Mouse (Mus musculus) liver, embryonic 14.5 days (tissue): ENCODE measurements around the gene 1110032A03Rik. TPM values are rescaled to one million over a fixed set of nuclear protein-coding genes. Genes with fewer than 3 reads are reported as not detected.

Source experiments
- ATAC-seq: fragments of 200-750 bp; cut with Nextera tagmentation; 2 replicates; pipeline ENCODE4 v1.8.0; 2017; ENCODE audit warnings: moderate number of reproducible peaks, mild to moderate bottlenecking, moderate library complexity; ENCODE audit not compliant: insufficient read depth
- DNase-seq, 3 experiments: peaks; one replicate each; pipeline ENCODE4 v3.0.0-alpha.2; 2012 to 2013; ENCODE audit warnings: low read depth in 3 of 3, low spot score in 3 of 3
- H3K27ac ChIP-seq: fragments of 300-500 bp; sonication (generic); 2 replicates; pipeline ENCODE4 v1.5.1; 2014; ENCODE audit warnings: moderate library complexity, mild to moderate bottlenecking, control low read depth, inconsistent platforms
- H3K27me3 ChIP-seq: fragments of 300-500 bp; sonication (generic); 2 replicates; pipeline ENCODE4 v1.6.1; 2014; ENCODE audit warnings: mild to moderate bottlenecking, low read length, moderate library complexity; ENCODE audit not compliant: control insufficient read depth, insufficient read depth
- H3K36me3 ChIP-seq: fragments of 300-500 bp; sonication (generic); replicated peaks from 2 replicates; pipeline ENCODE4 v1.6.1; 2014; ENCODE audit warnings: low read depth; ENCODE audit not compliant: control insufficient read depth, insufficient read depth
- H3K4me1 ChIP-seq, 2 experiments: fragments of 200-500 bp in 1 of 2; fragments of 300-500 bp in 1 of 2; sonication (generic) in 1 of 2; replicated peaks; 2 replicates each; pipeline ENCODE4 v1.6.1; 2012 to 2014; ENCODE audit warnings: antibody characterized with exemption in 1 of 2, inconsistent platforms in 1 of 2, low read length in 1 of 2; ENCODE audit not compliant: control insufficient read depth in 2 of 2, insufficient read depth in 2 of 2
- H3K4me2 ChIP-seq: fragments of 300-500 bp; sonication (generic); 2 replicates; pipeline ENCODE4 v1.6.1; 2014; ENCODE audit warnings: low read depth, mild to moderate bottlenecking, control low read depth, moderate library complexity
- H3K4me3 ChIP-seq, 2 experiments: fragments of 200-500 bp in 1 of 2; fragments of 300-500 bp in 1 of 2; sonication (generic) in 1 of 2; 2 replicates each; pipeline ENCODE4 v1.5.1; 2012 to 2014; ENCODE audit warnings: low read depth in 2 of 2, low read length in 2 of 2, mild to moderate bottlenecking in 2 of 2, control low read depth in 1 of 2, inconsistent platforms in 1 of 2, moderate library complexity in 1 of 2; ENCODE audit not compliant: insufficient read depth in 1 of 2
- H3K9ac ChIP-seq: fragments of 300-500 bp; sonication (generic); replicated peaks from 2 replicates; pipeline ENCODE4 v1.6.1; 2014; ENCODE audit warnings: mild to moderate bottlenecking, control low read depth, moderate library complexity
- H3K9me3 ChIP-seq: fragments of 300-500 bp; sonication (generic); 2 replicates; pipeline ENCODE4 v1.6.1; 2016; ENCODE audit warnings: low read length, mixed read lengths; ENCODE audit not compliant: control insufficient read depth
- CTCF ChIP-seq: IDR thresholded peaks from 2 replicates; pipeline ENCODE4 v1.5.1; 2016; ENCODE audit warnings: antibody characterized with exemption, low read depth, control low read depth
- EP300 ChIP-seq: IDR thresholded peaks from 2 replicates; pipeline ENCODE4 v1.6.1; 2016; ENCODE audit warnings: antibody characterized with exemption, low read depth
- WGBS: fragments of 180-500 bp; shearing (Covaris S2); extraction: QIAGEN DNeasy Blood & Tissue Kit; methylation state at CpG from one replicate; pipeline ENCODE4 v1.1.7; 2014; ENCODE audit not compliant: insufficient replicate concordance; 5-methylcytosine and 5-hydroxymethylcytosine counted together
- polyA plus RNA-seq, 2 experiments: library from polyadenylated mRNA; depleted of rRNA in 1 of 2; stranded (reverse) in 1 of 2; unstranded in 1 of 2; fragments of >200 nt; fragmentation: Nextera tagmentation in 1 of 2; extraction: Ambion mirVana in 1 of 2; gene quantifications; 2 replicates each; pipeline versions ENCODE4 v1.2.1 to v1.2.3; 2012 to 2014

Gene 1110032A03Rik
- polyA plus RNA-seq, 2 experiments, result 11.5 to 16.9 TPM

DNA sequence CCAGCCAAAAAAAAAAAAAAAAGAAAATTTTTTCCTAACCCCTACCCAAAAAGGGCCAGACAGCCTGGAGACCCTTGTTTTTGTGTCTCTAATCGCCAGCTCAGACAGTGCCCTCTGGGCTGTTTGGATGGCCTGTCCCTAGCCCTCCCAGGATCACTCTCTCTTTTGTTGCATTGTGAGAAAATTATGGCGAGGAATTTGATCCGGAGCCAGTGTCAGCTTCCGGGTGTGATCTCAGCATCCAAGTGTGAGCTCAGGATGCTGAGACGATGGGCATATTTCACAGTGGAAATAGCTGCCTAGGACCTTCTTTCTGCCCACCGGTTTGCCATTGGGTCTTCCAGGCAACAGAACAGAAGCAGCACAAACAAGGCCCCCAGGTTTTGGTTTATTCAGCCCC, 24.6 kb downstream of the 1110032A03Rik start:
- Histone ChIP-seq H3K4me2 (no peak overlapping the region), H3K9me3 (no peaks in the 10 kb centered on the region), H3K9ac (no peak overlapping the region), H3K4me3 (no peak overlapping the region), H3K27ac (no peak overlapping the region), H3K27me3 (no peaks in the 10 kb centered on the region; the same call in 1 of the 2 replicates), H3K4me1 (no peaks in the 10 kb centered on the region), H3K36me3 (no peaks in the 10 kb centered on the region)
- TF ChIP-seq CTCF (no peak), EP300 (no peak)
- no peak for ATAC-seq
- DNase-seq, result no peak
- WGBS, result 67% methylated on average over 6 of the region's 6 CpGs

DNA sequence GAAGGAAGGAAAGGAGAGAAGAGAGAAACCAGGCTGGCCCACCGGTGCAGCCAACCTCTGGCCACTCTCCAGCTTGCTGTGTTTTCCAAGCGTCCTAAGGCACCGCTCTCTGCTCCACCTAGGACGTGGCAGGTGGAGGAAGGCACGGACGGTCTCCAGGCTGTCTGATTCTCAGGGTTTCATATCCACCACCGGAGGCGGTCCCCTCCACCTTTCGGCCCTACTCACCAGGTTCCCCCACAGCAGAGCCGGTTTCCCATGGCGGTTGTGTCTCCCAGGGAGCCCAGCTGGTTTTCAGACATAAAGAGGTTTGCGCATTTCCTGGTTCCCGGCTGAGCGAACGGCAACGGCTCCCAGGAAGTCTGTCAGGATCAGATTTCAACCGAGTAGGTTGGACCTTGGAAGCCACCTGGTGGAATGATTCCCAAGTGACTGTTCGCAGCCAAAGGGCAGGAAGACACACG, 29.1 kb downstream of the 1110032A03Rik start, which contains the start of gene 2310030G06Rik:
2310030G06Rik (minus strand) TSS at position 323 of the 464 bp plus-strand sequence.
- no peak for TF ChIP-seq EP300
- 0 out of 2 replicates have a peak, but pooled peaks have one; percentile 17 for TF ChIP-seq CTCF
- Histone ChIP-seq H3K9ac (peak within 1 kb of the TSS; percentile 40), H3K36me3 (no peaks in the 10 kb centered on the region), H3K9me3 (no peaks in the 10 kb centered on the region), H3K27ac (no peak within 1 kb of the TSS), H3K4me3 (peak within 1 kb of the TSS; percentile 39 to 57), H3K4me1 (no peaks in the 10 kb centered on the region), H3K27me3 (no peaks in the 10 kb centered on the region; the same call in 1 of the 2 replicates), H3K4me2 (peak within 1 kb of the TSS; percentile 35)
- WGBS, result 9% methylated on average over 19 of the region's 19 CpGs
- peak; percentile 37; the same call in 1 of the 2 replicates for ATAC-seq
- DNase-seq, result no peak

DNA sequence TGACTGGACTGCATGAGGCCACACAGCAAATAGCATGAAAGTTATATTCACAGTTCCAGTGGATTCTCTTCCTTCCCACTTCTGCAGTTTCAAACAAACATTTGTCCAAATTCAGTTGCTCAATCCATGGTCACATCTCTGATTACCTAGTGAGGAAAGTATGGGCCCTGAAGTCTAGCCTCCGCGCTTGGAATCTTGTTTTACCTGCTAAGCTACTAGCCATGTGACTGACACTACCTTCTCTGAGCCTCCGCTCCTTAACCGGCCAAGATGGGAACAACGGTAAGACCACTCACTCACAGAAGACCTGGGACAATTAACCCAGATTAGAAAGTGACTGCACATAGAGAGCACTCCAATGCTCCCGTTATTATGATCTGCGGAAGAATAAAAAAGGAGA, 29.5 kb downstream of the 1110032A03Rik start:
- peak overlapping the region; percentile 40 for H3K9ac ChIP-seq
- H3K4me3 ChIP-seq, result peak overlapping the region; percentile 39 to 57
- no peaks in the 10 kb centered on the region for H3K36me3 ChIP-seq
- peak overlapping the region; percentile 35 for H3K4me2 ChIP-seq
- H3K27ac ChIP-seq, result no peak overlapping the region
- H3K4me1 ChIP-seq, result no peaks in the 10 kb centered on the region
- no peak for TF ChIP-seq CTCF
- TF ChIP-seq EP300, result no peak
- no peaks in the 10 kb centered on the region for H3K9me3 ChIP-seq
- DNase-seq, result no peak
- no peak for ATAC-seq
- 30% methylated on average over 7 of the region's 7 CpGs for WGBS
- H3K27me3 ChIP-seq, result no peaks in the 10 kb centered on the region; the same call in 1 of the 2 replicates

DNA sequence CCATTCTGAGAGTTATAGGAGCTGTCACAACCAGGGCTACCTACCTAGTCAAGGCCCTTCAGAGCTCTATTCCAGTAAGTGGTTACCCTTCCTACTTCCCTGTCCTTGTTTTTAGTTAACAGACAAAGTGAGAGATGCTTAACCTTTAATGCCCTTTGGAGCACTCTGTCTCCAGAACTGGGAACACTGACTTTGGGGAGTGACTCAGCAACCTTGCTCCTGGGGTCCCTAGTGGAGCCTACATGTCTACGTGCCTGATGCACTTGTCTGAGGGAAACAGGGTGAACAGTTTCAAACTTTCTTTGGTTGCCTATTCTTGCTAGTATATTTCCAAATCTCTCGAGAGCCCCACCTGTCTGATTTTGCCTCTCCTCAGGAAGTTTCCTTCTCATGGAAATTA, 32.6 kb downstream of the 1110032A03Rik start:
- no peak for TF ChIP-seq EP300
- no peak for TF ChIP-seq CTCF
- no peak for DNase-seq
- no peaks in the 10 kb centered on the region; the same call in 1 of the 2 replicates for H3K27me3 ChIP-seq
- 45% methylated on average over 2 of the region's 2 CpGs for WGBS
- ATAC-seq, result no peak
- H3K4me3 ChIP-seq, result no peak overlapping the region
- no peak overlapping the region for H3K4me2 ChIP-seq
- no peak overlapping the region for H3K27ac ChIP-seq
- no peaks in the 10 kb centered on the region for H3K36me3 ChIP-seq
- H3K4me1 ChIP-seq, result peaks cover 4 to 5% of the 10 kb centered on the region in 2 experiments; a peak in 1 of 4 replicates
- H3K9me3 ChIP-seq, result no peaks in the 10 kb centered on the region
- no peak overlapping the region for H3K9ac ChIP-seq

DNA sequence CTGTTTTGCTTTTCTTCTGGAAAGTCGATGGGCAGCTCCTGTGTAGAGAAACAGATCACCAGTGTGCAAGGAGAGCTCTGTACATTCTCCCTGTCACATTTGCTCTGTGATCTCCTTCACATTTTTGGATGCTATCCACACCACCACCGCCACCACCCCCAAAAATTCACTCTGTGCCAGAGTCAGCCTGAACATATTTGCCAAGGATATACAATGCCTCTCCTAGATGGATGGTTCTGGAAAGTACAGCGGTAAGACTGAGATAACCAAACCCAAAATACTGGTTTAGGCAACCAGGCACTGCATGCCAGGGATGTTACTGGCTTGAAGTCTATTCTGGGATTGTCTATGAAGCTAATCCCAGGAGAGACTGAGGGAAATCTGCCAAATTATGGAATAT, 33.1 kb downstream of the 1110032A03Rik start:
- Histone ChIP-seq H3K27ac (no peak overlapping the region), H3K4me3 (no peak overlapping the region), H3K36me3 (no peaks in the 10 kb centered on the region), H3K9ac (no peak overlapping the region), H3K4me2 (no peak overlapping the region), H3K9me3 (no peaks in the 10 kb centered on the region), H3K27me3 (no peaks in the 10 kb centered on the region; the same call in 1 of the 2 replicates), H3K4me1 (peaks cover 4 to 5% of the 10 kb centered on the region in 2 experiments; a peak in 1 of 4 replicates)
- WGBS, result 59% methylated on average over 3 of the region's 3 CpGs
- ATAC-seq, result no peak
- TF ChIP-seq EP300 (no peak), CTCF (no peak)
- DNase-seq, result no peak
